Mouse (Mus musculus): ENCODE measurements around the gene Vmn1r119.
"Not testable (repeated sequence)": the region's sequence is repeated elsewhere in the genome, so short reads cannot be mapped to it uniquely, and the experiment has no call there.

Vmn1r119 gene

GRCm38 (mm10) chr7:21012355-21012754, at the start of gene Vmn1r119:
Gene Vmn1r119 (minus strand): TSS chr7:21012455.
- in situ Hi-C loops (cut with MboI; ENCODE audit: low pct_unique_long_range_greater_than_20kb in 1 of 2, low sequenced_read_pairs in 2 of 2, unreplicated experiment in 1 of 2) = not testable (repeated sequence)

GRCm38 (mm10) chr7:21053684-21054083, 41.4 kb upstream of the Vmn1r119 start, which contains the start of gene Vmn1r120:
Gene Vmn1r120 (minus strand): TSS chr7:21053784.
- in situ Hi-C loops (cut with MboI; ENCODE audit: low pct_unique_long_range_greater_than_20kb in 1 of 2, low sequenced_read_pairs in 2 of 2, unreplicated experiment in 1 of 2) = not testable (repeated sequence)

Data from mouse embryonic stem cell (cell line).